Mouse (Mus musculus) mature B cell (primary cell): Measurements from ENCODE around the gene Hist1h3d.

ENCODE experiments used
- in situ Hi-C: fragments of 300-500 bp; cut with MboI; formaldehyde crosslinking; loops from 2 replicates; pipeline ENCODE4 v1.14.3; 2019

Hist1h3d gene

GRCm38 (mm10) chr13:23583387-23584068, 8.0 kb downstream of the Hist1h3d start:
- in situ Hi-C loops: loop anchor here (5.0 to 25.0 kb wide), 4 partner anchors 34 to 1549 kb away; partner anchors contain the start of genes Hist1h1t, Hist1h2ac, Hist1h2ah and Hist1h2bc

DNA sequence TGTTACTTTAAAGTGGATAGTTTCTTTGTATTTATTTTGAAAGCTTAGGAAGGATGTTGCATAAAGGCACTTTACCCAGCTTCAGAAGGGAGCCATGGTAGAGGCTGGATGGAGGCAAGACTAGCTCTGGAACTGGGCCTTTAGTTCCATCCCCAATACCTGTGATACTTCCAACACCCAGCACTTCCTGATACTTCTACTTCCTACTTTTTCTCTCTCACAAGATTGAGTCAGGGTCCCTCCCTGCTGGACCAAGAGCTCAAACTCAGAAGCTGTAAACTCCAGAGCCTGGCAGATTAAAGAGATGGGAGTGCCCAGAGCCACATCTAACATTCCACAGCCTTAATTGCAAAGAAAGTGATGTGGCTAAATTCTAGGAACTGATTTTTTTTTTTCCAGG, 8.8 kb downstream of the Hist1h3d start:
- in situ Hi-C loops: loop anchor here (5.0 to 25.0 kb wide), 4 partner anchors 33 to 1550 kb away; partner anchors contain the start of genes Hist1h1t, Hist1h2ac, Hist1h2ah and Hist1h2bc

GRCm38 (mm10) chr13:23585029-23585441, 9.5 kb downstream of the Hist1h3d start:
- in situ Hi-C loops: loop anchor here (10.0 to 25.0 kb wide), 2 partner anchors 102 to 1550 kb away; partner anchors contain the start of genes Hist1h1t, Hist1h2ac, Hist1h2ah and Hist1h2bc

DNA sequence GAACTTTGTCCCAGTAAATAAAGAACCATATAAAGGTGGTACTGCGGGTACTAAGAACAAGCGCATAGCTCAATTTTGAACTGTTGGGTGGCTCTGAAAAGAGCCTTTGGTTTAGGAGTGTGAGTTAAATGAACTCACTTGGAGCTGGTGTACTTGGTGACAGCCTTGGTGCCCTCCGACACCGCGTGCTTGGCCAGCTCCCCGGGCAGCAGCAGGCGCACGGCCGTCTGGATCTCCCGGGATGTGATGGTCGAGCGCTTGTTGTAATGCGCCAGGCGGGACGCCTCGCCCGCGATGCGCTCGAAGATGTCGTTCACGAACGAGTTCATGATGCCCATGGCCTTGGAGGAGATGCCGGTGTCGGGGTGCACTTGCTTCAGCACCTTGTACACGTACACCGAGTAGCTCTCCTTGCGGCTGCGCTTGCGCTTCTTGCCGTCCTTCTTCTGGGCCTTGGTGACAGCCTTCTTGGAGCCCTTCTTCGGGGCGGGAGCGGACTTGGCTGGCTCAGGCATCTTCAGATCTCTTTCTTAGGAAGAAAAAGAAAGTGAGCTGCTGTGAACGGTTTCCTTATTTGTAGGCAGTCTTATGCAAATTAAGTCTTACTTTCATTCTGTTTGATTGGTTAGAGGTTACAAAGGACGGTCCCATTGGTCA, 10.0 kb downstream of the Hist1h3d start:
- in situ Hi-C loops: loop anchor here (10.0 to 25.0 kb wide), 2 partner anchors 102 to 1551 kb away; partner anchors contain the start of genes Hist1h1t, Hist1h2ac, Hist1h2ah and Hist1h2bc

- in situ Hi-C loops: loop anchor here (10.0 to 25.0 kb wide), 2 partner anchors 101 to 1552 kb away; partner anchors contain the start of genes Hist1h1t, Hist1h2ac, Hist1h2ah and Hist1h2bc
Measured at GRCm38 (mm10) chr13:23586099-23586939, 10.8 kb downstream of the Hist1h3d start.

GRCm38 (mm10) chr13:23586940-23587225, 11.3 kb downstream of the Hist1h3d start:
- in situ Hi-C loops: loop anchor here (10.0 to 25.0 kb wide), 2 partner anchors 100 to 1552 kb away; partner anchors contain the start of genes Hist1h1t, Hist1h2ac, Hist1h2ah and Hist1h2bc

DNA sequence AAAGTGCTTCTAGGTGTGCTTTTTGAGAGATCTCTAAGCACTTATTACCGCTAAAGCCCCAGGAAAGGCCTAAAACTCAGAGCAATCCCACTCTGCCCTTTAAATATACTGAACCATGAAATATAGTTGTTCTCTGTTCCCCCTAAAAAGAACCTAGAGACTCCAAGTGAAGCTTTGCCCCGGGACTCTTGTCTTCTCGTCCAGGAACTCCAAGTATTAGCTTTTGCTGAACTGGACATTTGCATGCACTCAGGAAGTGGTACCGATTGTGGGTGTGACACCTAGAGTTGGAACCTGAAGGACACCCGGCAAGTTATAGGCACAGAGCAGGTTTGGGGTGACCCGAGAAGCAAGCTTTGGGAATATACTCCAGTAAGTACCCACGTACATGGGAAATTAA, 15.6 kb downstream of the Hist1h3d start:
- in situ Hi-C loops: loop anchor here (25.0 kb wide), 1 partner anchor 96 kb away; the partner anchor contains the start of genes Hist1h1t, Hist1h2ac, Hist1h2bc and Hist1h4c

DNA sequence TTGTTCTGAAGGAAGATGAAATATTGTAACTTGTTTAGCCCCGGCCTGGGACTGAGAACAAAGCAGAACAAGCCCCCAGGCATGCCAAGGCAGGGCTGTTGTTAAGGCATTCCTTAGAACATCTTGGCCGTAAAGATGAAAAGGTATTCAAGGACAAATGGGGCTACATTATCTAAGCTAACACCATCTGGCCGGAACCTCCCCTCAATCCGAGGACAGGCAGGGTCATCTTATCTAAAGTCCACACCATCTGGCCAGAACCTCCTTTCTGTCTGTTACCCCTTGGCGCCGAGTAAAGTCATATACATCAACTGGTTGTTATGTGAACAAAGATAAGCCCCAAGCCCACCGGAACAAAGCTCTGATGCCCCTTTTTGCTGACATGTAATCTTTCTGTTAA, 16.3 kb downstream of the Hist1h3d start:
- in situ Hi-C loops: loop anchor here (25.0 kb wide), 1 partner anchor 95 kb away; the partner anchor contains the start of genes Hist1h1t, Hist1h2ac, Hist1h2bc and Hist1h4c

GRCm38 (mm10) chr13:23592614-23593013, 17.1 kb downstream of the Hist1h3d start:
- in situ Hi-C loops: loop anchor here (25.0 kb wide), 1 partner anchor 95 kb away; the partner anchor contains the start of genes Hist1h1t, Hist1h2ac, Hist1h2bc and Hist1h4c

- in situ Hi-C loops: loop anchor here (25.0 kb wide), 1 partner anchor 94 kb away; the partner anchor contains the start of genes Hist1h1t, Hist1h2ac, Hist1h2bc and Hist1h4c
Measured at GRCm38 (mm10) chr13:23593051-23593770, 17.6 kb downstream of the Hist1h3d start.

GRCm38 (mm10) chr13:23595185-23595584, 19.6 kb downstream of the Hist1h3d start:
- in situ Hi-C loops: loop anchor here (5.0 to 25.0 kb wide), 2 partner anchors 92 to 163 kb away; partner anchors contain the start of genes Hist1h1t, Hist1h2ac, Hist1h2bc and Hist1h4c

DNA sequence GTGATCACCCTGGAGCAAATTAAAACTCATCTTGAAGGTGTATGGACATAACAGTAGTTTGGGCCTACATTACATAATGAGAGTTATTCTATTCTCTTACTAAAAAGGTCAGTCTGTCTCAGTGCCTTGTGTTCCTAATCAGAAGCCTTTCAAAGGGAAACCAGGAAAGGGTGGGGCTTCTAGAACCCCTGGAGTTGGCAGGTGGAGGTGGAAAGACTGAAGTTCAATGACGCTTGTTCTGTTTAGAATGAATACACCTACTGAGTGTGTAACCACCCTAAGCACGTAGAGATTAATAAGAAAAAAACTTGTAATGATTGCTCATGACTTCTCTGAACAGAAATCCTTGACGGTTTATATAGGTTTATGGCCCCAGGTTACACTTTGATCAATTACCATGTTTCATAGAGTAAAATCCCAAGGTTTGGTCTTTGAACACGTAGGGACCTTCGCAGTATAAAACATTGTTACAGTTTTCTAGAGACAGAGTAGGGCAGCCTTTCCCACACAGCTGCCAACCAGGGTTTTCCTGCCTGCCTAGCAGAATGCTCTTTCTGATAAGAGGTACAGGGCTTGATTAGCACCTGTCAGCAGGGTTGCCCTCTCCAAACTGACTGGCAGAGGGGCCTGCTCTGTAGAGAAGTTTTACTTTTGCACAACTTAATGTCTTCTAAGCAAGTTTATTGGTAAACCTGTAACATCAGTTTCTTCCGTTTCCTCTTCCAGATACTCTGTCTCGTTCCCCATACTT, 20.2 kb downstream of the Hist1h3d start:
- in situ Hi-C loops: loop anchor here (5.0 to 25.0 kb wide), 2 partner anchors 92 to 163 kb away; partner anchors contain the start of genes Hist1h1t, Hist1h2ac, Hist1h2bc and Hist1h4c

DNA sequence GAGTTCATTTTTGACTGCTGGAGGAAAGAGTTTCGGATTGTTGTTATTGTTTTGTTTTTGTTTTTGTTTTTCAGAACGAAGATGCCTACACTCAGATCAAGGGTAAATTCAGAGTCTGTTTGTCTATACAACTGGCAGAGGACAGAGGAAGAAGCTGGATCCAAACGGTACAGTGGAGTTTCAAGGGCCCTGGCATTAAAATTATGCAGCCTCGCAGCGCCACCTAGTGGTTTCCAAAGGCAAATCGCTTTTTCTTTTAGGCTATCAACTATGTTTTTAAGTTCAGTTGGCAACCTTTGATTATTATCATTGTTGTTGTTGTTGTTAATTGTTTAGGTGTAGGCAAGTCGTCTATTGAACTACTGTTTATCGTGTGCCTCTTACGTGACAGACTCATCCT, 22.4 kb downstream of the Hist1h3d start:
- in situ Hi-C loops: loop anchor here (5.0 to 25.0 kb wide), 2 partner anchors 89 to 166 kb away; partner anchors contain the start of genes Hist1h1t, Hist1h2ac, Hist1h2bc and Hist1h4c

- in situ Hi-C loops: no loop called here
Measured at GRCm38 (mm10) chr13:23603182-23603699, 27.7 kb downstream of the Hist1h3d start.

DNA sequence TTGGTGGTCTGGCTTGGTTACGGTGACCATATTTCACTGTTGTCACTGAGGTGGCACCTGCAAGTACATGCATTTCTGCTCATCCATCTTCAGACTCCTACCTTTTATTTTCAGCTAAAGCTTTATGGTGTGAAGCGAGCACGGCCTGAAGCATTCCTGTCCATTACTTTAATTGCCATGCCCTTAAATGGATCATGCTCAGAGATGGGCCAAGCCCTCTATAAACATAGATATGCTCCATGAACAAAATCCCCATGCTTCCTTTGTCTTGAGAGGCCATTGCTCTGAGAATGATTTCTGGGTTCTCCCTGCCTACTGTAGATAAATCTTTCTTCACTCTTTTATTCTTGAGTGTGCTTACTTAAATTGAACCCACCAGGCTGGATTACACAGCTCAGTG, 28.9 kb downstream of the Hist1h3d start:
- in situ Hi-C loops: no loop called here

GRCm38 (mm10) chr13:23605052-23605451, 29.5 kb downstream of the Hist1h3d start:
- in situ Hi-C loops: no loop called here

DNA sequence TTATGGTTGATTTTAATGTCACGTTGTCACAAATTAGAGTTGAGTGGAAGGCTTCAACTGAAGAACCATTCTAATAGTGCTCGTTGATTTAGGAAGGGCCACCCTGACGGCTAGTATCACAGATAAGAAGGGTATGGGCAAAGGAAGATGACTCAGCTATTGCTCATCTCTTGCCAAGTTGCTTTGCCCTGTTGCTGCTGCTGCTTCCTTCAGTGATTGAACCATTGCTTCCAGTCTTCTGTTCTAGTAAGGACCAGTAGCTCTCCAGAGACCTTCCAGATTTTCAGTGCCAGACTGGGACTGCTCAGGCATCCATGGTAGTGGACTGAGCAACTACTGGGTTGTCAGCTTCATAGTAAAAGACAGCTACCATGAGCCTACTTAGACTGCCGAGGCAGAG, 33.6 kb downstream of the Hist1h3d start:
- in situ Hi-C loops: no loop called here

- in situ Hi-C loops: loop anchor here (10.0 kb wide), 1 partner anchor 1565 kb away; the partner anchor contains the start of genes Hist1h2ag, Hist1h2bj and Hist1h4i
Measured at GRCm38 (mm10) chr13:23609844-23610243, 34.3 kb downstream of the Hist1h3d start.

DNA sequence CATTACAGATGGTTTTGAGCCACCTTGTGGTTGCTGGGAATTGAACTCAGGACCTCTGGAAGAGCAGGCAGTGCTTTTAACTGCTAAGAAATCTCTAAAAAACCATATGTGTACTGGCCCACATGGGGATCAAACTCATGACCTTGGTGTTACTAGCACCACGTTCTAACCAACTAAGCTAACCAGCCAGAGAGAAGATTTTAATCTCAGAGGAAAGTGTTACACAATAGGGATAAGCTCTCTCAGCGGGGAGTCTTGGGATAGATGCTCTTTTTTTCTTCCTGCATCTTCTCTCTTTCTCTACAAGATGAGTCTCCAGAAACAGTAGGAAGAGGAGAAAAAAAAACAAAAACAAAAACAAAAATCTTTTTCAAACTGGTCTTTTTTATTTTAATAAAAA, 34.8 kb downstream of the Hist1h3d start:
- in situ Hi-C loops: loop anchor here (10.0 kb wide), 1 partner anchor 1566 kb away; the partner anchor contains the start of genes Hist1h2ag, Hist1h2bj and Hist1h4i
